Mouse (Mus musculus) gastrocnemius, adult 2 months (tissue): ENCODE data around the gene Phpt1. TPM values are rescaled to one million over a fixed set of nuclear protein-coding genes. Genes with fewer than 3 reads are reported as not detected.

Experiments used
- DNase-seq: peaks from one replicate; pipeline ENCODE4 v3.0.0; 2022
- H3K27ac ChIP-seq: fragments of 200-600 bp; 2 replicates; pipeline ENCODE4 v1.8.1; 2022; ENCODE audit warnings: mild to moderate bottlenecking
- H3K4me3 ChIP-seq: fragments of 200-600 bp; 2 replicates; pipeline ENCODE4 v1.8.1; 2022; ENCODE audit warnings: mild to moderate bottlenecking, moderate library complexity
- CTCF ChIP-seq: fragments of 200-600 bp; IDR thresholded peaks from 2 replicates; pipeline ENCODE4 v1.8.1; 2022; ENCODE audit warnings: antibody characterized with exemption, mild to moderate bottlenecking, moderate library complexity
- intact Hi-C: fragments of 180-260 bp; cut with DNase I; formaldehyde crosslinking; loops from one replicate; pipeline ENCODE4 v1.15.1; 2025
- long read RNA-seq, 2 experiments: library from polyadenylated mRNA; stranded (forward); transcript quantifications; one replicate each; pipeline ENCODE4 v2.0.0; 2021
- total RNA-seq, 2 experiments: library from RNA; stranded (reverse); gene quantifications; 2 replicates each; pipeline ENCODE4 v1.2.3; 2021

Gene Phpt1
- 10 to 100 TPM; 52.7 to 64.7 TPM for total RNA-seq
- long read RNA-seq, experiment 1, transcript Phpt1-201 (3 exons, 937 nt), result major isoform, 62 of 72 reads
- long read RNA-seq, experiment 1, partial matches to known transcripts, result 0 of 72 reads
- long read RNA-seq, experiment 1, other reads (novel, unspliced or antisense), result 9 of 72 reads
- long read RNA-seq, experiment 2, transcript Phpt1-201 (3 exons, 937 nt), result major isoform, 80 of 89 reads
- long read RNA-seq, experiment 2, partial matches to known transcripts, result 0 of 89 reads
- long read RNA-seq, experiment 2, other reads (novel, unspliced or antisense), result 8 of 89 reads

DNA sequence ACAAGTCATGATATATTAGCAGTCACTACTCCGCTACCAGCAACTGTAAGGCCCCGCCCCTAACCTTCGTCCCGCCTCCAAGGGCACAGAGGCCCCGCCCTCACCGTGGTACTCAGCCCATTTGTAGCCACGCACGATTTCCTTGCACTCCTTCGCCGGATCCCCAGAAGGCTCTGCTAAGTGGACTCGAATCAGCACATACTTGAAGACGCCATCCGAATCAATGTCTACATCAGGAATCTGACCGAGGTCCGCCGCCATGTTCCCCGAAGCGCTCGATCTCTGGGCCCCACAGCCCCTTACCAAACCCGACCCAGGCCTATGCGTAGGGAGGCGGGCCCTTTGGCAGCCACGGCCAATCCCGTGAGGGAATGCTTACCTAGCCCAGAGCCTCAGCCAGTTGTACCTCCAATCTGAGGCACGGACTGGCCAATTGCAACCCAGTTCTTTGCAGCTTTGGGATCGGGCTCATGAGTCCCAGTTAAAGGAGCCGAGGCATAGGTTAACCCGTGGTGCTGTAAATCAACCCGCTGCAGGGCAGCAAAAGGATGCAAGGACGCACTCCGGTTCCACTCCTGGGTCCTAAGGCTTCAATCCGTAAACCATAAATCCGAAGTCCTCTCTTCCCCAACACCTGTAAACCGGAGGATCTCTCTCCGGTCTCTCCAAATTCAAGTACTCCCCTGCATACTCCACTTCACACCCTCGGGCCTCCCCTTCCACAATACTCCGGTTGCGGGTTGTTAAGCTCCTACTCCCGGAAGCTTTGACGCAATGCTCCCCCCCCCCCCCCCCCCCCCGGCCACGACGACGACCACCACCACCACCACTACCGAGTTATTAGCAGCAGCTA is at the start of gene Phpt1, which contains the start of gene Mamdc4:
Gene Phpt1 (minus strand): TSS at position 646 of the 853 bp plus-strand sequence.
Gene Mamdc4 (minus strand): TSS at position 267 of the 853 bp plus-strand sequence.
- no peak for TF ChIP-seq CTCF
- DNase-seq, result peak; percentile 98

DNA sequence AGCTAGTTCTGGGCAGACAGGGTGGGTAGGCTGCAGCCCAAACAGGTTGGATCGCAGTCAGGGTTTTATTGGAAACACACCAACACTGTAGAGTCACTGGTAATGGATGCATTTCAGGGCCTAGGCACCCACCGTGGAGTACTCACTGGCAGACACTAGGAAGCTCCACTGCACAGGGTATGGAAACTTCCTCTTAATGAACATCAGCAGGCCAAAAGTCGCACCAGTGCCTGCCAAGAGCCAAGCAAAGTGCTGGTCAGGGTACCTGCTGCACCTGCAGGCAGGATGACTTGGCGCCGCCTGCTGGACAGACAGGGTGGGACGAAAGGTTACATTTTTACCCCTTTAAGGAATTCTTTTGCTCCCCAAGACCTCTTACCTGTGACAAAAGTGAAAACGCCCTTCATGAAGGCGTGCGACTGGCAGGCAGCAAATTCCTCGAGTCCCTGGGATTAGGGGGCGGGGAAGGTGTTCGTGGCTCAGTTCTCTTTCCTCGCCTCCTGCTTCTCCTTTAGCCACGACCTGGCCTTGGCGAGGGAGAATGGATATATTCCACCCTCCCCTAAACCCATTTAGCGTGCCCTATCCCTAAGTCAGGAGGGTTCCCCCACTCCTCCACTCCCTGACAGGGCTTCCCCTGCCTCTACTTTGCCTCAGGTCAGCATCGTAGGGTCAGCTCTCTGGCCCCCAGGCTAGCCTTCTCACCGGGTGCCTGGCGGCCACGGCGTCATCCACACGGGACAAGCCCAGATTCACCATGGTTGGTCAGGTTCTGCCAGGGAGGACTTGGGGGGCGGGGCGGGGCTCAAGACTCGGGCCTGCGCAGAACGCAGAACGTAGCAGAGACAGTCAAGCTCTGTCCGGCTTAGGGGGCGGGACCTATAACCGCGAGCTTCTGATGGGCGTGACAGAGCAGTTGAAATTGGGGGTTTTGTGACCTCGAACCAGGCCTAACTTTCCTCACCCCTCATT is 46.5 kb upstream of the Phpt1 start, which contains the start of gene Tmem141:
Gene Tmem141 (minus strand): TSS at position 777 of the 972 bp plus-strand sequence.
- Histone ChIP-seq H3K27ac (peak within 1 kb of the TSS; percentile 93), H3K4me3 (peak within 1 kb of the TSS; percentile 83)
- DNase-seq, result peak; percentile 94
- peak; percentile 79 for TF ChIP-seq CTCF
- intact Hi-C loops, result no loop called here

More for the DNA sequence above, at the start of gene Phpt1, which contains the start of gene Mamdc4:
- peak within 1 kb of the TSS; percentile 98 for H3K27ac ChIP-seq
- peak within 1 kb of the TSS; percentile 80 for H3K4me3 ChIP-seq
- intact Hi-C loops, result no loop called here

DNA sequence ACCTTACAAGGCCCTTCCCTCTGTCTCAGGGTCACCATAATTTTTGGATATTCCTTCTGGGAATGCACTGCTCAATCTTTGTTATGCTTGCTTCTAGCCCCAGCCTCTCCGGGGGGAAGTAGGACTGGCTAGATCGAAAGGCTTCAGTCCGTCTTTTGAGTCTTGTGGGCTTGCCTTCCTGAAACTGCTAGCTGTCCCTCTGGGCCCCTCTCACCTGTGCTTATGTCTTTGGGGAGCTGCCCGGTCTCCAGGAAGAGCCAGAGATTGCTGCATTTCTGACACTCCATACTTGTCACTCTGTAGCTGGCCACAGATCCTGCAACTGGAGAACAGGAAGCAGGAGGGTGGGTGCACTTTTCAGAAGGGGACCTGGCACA is 45.8 kb upstream of the Phpt1 start:
- H3K27ac ChIP-seq, result peak overlapping the region; percentile 93; the same call in 1 of the 2 replicates
- no peak for TF ChIP-seq CTCF
- no peak for DNase-seq
- H3K4me3 ChIP-seq, result peak overlapping the region; percentile 83
- intact Hi-C loops, result no loop called here

DNA sequence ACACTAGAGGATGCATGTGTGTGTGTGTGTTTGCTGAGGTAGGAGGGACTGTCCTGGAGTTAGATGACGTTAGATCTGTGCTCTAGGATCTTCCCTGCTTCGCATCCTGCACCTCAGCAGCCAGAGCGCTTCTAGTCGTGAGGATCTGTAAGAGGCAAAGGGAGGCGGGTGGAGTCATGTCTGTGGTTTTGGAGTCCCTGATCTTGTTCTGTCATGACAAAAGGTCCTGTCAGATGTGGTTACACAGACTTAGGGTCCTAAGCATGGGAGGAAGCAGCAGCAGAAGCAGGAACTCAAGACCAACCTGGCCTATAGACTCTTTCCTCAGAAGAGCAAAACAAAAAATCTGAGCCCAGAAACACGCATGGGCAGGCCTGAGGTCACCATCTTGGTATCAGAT is 45.4 kb upstream of the Phpt1 start:
- Histone ChIP-seq H3K4me3 (no peak overlapping the region), H3K27ac (no peak overlapping the region)
- no peak for TF ChIP-seq CTCF
- no peak for DNase-seq
- intact Hi-C loops, result no loop called here

DNA sequence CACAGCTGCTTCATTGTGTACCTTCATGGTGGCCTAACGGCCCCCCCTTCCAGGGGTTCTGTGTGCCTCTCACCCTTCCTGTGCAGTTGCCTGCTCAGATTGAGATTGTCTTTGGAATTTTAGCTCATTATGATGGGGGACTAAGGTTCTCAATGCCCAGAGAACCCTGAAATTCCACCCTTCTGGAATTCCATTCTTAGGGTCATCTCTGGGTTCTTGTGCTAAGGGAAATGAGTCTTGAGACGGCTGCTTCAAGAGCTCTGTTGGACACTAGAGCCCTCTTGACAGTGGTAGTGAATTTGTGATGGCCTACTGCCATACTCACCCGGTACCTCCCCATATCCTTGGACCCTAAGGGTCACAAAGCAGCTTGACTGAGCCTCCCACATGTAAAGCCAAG is 42.6 kb upstream of the Phpt1 start, which contains the start of gene Ccdc183:
Gene Ccdc183 (minus strand): TSS at position 101 of the 400 bp plus-strand sequence.
- intact Hi-C loops, result no loop called here
- H3K27ac ChIP-seq, result no peak within 1 kb of the TSS
- no peak for DNase-seq
- no peak for TF ChIP-seq CTCF
- no peak within 1 kb of the TSS for H3K4me3 ChIP-seq

DNA sequence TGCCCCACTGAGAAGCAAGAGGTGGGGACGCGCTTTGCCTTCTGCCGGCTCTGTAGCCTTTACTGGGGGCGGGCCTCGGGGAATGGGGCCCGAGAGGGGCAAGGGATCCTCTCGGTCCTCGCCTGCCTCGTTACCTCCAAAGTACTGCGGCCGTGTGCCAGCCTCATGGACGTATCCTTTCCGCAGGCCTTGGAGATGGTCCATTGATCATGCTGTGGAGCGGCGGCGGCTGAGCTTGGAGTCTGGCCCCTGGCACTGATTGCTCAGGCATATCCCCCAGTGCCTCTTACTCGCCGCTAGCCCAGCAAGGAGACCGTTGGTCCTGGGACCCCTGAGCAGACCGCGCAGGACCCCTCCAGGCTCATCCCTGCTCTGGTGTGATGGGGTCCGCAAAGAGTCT is 41.4 kb upstream of the Phpt1 start:
- H3K27ac ChIP-seq, result no peak overlapping the region
- no peak for TF ChIP-seq CTCF
- intact Hi-C loops, result no loop called here
- no peak overlapping the region for H3K4me3 ChIP-seq
- DNase-seq, result no peak

DNA sequence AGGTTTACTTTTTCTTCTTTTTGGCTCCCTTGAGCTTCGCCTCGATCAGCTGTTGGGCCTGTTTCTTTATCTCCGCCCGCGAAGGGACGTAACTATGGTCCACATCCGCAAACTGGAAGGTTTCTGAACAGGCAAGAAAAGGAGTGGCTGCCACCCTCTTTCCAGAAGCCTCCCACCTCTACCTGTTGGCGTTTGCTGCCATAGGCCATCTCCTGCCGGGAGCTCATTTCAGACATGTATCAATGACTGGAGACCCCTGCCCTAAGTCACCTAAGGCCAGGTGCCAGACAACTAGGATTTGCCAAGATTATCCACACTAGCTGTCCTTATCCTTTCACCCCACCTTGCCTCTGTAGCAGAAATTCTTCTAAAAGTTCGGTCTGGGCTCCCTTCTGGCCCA is 33.6 kb upstream of the Phpt1 start:
- no peak for DNase-seq
- Histone ChIP-seq H3K4me3 (peak overlapping the region; percentile 93), H3K27ac (peak overlapping the region; percentile 95)
- TF ChIP-seq CTCF, result no peak
- intact Hi-C loops, result no loop called here

DNA sequence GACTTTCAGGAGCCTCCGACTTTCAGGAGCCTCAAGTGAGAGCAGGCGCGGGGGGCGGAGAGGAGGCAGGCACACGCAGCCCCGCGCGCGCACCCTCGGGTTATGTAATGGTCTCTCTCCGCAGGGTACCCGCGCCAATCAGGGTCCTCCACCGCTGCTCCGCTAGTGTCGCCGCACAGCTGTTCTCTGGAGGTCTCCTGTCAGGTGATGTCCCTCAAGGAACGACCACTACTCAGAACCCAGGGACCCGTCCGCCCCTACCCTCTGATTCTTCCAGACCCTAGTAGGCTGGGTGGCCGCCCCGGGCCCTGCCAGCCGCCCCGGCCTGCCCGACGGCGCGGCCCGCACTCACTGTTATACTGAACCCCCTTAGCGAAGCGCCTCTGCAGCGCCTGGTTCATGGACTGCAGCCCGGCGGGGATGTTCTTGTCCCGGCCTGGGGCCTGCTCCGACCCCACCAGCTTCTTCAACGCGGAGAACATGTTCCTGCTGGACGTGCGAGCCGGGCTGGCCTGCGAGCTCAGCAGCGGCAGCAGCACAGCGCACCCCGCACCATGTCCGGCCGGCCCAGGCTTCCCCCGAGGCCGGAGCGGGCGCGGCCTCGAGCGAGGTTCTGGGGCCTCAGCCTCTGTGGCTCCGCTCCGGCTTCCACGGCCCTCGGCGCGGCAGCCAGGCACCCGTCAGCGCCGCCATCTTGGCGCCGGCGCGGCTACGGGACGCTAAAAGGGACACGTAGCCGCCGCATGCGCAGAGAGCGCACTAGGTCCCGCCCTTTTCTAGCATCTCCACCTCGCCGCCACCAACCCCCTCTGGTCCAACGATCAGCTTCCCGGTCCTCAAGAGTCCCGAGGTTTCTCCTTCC is 33.0 kb upstream of the Phpt1 start, which contains the start of gene Rabl6:
Gene Rabl6 (minus strand): TSS at position 761 of the 862 bp plus-strand sequence.
- Histone ChIP-seq H3K4me3 (peak within 1 kb of the TSS; percentile 93), H3K27ac (peak within 1 kb of the TSS; percentile 95)
- peak; percentile 94 for DNase-seq
- no peak for TF ChIP-seq CTCF
- intact Hi-C loops, result no loop called here

DNA sequence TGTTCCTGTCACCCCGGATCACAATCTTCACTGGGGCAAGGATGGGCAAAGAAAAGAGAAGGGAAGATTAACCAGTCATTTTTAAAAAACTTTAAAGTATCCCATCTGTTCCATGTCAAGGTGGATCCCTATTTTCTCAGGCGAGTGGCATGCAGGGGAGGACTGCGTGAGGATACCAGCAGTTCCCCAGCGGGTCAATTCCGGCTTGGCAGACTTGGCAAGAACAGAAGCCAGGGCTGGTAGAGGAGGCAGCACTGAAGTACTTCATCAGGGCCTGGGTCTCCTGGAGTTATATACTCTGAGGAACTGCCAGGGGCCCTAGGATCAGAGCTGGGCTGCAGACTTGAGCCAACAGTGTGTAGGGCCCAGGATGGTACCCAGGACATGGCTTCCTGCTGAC is 27.5 kb upstream of the Phpt1 start:
- TF ChIP-seq CTCF, result no peak
- no peak for DNase-seq
- intact Hi-C loops, result no loop called here
- no peak overlapping the region for H3K4me3 ChIP-seq
- H3K27ac ChIP-seq, result no peak overlapping the region

DNA sequence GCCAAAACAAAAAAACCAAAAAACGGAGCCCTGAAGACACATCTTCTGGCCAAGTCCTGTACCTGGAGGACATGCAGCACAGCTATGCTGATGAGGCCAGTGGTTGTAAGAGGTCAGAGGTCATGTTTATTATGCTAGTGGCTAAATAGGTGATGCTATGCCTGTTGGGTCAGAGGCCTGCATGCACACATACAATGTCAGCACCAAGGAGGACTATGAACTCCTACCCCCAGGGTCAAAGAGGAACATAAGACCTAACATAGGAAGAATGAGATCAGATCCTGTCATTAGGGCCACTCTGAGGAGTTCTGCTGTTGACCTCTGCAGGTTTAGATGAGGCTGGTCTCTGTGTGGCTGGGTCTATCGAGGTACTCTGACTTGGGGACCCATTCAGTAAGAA is 25.0 kb upstream of the Phpt1 start:
- Histone ChIP-seq H3K4me3 (no peak overlapping the region), H3K27ac (no peak overlapping the region)
- no peak for DNase-seq
- no peak for TF ChIP-seq CTCF
- intact Hi-C loops, result no loop called here

DNA sequence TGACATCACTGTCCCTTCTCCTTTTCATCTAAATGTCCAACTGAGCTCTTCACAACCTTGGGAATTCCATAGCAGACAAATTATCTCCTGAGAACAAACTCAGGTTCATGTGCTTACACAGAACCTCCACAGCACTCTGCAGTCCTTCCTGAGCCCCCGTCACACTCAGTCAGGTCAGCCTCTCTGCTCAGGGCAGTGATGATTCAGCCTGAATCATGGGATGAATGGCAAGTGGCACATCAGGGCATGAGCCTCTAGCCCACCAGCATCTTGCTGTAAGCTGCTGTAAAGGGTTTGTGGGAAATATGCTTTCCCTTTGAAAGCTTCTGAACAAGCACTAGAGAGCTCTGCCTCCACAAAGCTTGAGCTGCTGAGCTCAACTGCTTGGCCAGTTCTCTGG is 23.7 kb upstream of the Phpt1 start:
- no peak for TF ChIP-seq CTCF
- intact Hi-C loops, result no loop called here
- H3K27ac ChIP-seq, result no peak overlapping the region

More for the DNA sequence above, 23.7 kb upstream of the Phpt1 start:
- H3K4me3 ChIP-seq, result no peak overlapping the region
- DNase-seq, result no peak
